Mouse (Mus musculus) adipocyte (in vitro differentiated cells): ENCODE results near the gene Glis3.

Source experiments
- DNase-seq: peaks from one replicate; pipeline ENCODE4 v3.0.0-alpha.2; 2016; ENCODE audit warnings: low spot score

The Glis3 gene

DNA sequence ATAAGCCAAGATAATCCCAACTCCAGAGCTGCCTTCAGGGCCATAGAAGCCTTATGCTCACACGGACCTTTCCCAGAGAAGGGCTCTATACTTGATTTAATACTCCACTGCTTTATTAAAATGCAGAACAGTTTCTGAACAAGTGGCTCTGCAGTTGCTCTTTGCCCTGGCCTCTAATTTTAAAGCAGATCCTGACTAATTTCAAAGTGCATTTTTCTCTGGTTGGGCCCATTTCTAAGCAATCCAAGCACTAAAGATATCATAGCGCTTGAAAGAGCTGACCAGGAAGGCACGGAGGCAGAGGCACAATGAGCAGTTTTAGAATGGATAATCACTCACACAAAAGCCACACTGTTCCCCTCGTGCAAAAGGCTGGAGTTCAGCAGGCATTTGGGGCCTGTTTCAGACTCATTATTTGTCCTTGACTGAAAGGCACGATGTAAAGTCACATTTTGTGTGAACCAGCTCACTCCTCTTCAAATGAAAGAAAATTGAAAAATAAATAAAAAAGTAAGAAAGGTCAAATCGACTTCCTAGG lies 202.5 kb downstream of the Glis3 start:
- no peak for DNase-seq

DNA sequence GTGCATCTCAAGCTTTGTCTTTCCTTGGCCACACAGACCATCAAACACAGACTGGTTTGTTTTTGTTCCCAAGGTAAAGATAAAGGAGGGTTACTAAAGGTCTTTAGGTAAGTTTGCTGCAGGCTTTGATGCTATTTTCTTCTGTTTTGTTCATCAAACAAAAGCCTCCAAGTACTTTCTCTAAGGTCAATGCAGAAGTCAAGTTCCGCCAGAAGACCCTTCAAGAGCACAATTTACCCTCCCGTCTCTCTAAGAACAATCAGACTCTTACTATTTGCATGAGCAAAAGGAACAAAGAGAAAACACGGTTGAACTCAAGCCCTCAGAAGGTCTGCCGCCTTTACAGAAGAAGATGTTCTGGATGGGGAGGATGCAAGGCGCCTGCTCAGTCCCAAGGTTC lies 206.3 kb downstream of the Glis3 start:
- no peak for DNase-seq

DNA sequence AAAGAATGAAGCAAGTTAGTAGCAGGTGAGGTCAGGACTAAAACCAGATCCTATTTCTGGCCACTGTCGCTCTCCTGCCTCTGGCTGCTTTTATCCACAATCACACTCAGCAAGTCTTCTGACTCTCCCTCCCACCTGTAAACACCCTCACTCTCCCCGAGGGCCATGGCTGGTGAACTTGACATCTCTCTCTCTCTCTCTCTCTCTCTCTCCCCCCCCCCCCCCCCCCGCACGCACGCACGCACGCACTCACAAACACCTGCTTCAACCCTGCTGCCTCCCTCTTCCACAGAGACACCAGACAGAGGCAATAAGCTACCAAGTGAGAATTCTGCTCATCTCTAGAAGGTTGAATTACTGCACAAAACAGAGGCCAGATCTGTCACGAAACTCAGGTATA lies 208.7 kb downstream of the Glis3 start:
- no peak for DNase-seq

DNA sequence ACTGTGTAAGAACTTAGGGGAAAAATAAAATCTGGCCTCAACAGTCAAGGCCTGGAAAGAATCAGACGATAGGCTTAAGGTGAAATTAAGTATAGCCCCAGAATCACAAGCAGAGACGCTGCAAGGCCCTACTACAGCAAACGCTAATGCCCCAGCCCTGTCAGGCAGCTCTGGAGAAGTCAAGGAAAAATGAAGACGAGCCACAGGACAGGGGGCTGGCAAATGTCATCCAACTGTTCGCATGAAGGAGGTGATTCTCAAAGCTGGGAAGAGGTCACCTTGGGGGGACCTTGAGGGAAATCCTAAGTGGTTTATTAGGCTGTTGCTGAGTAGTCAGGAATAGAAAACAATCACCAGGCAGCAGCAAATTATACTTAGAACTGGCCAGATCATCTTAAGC lies 214.1 kb downstream of the Glis3 start:
- no peak for DNase-seq

DNA sequence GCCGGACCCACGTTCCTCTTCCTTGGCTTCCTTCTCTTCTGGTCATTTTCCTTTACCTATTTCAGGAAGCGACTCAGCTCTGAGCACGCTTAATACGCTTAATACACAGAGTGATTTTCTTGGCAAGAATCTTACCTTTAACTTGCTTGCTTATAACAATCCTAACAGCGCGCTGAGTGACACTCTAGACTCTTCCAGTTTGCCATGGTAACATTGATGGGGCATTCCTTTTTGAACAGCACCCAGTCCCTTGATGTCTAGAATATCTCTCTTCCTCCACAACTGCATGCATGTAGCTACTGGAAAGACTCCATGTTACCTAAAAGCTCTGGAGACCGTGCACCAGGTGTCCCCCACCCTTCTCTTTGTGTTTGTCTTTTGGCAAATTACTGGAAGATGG lies 225.5 kb downstream of the Glis3 start:
- DNase-seq = no peak

DNA sequence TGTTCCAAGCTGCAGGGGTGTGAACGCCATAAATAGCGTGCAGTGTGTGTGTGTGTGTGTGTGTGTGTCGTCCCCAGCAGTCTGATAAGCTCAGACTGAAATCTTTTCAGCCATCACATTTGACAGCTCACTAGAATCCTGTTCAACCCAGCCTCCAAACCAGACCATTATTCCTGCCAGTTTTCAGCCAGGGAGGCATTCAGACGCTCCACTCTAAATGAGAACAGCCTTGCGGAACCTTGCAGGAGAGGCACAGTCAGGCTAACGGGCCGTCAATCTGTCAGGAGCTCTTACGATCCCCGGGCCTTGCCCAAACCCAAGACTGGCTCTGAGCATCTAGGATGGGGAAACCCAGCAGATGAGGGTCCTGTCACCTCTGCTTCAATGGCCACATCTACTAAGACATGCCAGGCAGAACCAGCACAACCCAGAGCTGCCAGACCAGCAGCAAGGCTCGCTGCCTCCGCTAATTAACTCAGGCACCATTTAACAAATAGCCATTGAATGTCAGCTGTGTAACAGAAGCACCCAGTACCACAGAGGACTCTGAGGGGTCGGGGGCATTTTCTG lies 226.8 kb downstream of the Glis3 start:
- DNase-seq = no peak

DNA sequence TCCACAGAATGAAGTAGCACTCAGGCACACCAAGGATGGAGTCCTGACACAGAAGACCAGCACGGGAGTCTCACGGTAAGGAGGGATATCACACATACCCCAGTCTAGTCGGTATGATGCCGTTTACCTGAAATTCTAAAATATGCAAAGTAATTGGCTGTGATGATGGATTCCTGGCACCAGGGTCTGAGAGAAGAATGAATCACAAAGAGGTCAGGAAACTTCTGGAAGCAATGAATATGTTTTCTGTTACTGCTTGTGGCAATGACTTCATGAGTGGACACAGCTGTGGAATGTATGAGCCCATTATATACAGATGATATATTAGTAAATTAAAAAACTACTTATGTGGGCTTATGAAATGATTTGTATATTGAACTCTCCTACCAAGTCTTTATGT lies 231.1 kb downstream of the Glis3 start:
- no peak for DNase-seq

DNA sequence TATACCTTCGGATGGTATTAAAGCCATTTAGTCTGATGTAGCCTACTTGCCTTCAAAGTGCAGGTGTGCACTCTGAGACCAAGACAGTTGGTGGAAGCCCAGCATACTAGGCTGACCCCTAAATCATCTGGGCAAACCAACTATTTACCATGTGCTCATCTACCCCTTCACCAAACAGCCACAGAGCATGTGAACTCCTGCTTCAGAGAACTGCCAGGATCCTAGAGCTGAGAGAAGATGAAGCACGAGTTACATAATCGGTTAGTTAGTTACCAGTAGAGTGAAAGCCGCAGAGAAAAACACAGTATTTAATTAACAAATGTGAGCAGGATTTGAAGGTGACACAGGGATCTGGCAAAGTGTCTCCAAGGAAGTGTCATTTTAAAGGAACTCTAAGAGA lies 237.7 kb downstream of the Glis3 start:
- no peak for DNase-seq

DNA sequence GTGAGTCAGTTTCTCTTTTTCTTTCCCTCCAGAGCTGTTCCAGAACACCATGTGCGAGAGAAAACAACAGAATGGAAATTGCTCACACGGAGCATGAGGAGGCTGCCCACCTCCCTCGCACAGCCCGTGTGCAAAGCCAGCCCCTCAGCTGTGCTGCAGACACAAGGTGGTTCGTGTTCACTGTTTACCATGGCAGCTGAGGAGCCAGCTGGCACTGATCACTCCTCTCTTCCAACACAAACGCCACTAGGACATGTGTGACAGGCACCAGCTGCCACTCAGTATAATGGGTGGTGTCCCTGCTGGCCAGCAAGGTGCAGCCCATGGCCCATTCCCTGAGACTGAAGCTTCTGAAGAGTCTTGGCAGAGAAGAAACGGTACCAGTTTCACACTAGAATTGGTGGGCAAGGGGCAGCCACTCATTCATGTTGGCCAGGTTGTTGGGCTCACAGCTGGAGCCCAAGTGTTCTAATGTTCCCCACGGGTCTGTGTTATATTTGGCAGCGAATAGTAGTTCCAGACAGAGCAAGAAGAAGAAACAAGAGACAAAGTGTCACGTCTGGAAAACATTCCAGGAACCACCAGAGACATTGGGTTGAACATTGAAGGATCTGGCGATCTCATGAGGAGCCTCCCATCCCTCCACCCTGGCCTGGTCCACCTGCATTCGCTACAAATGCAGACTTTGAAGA lies 243.3 kb downstream of the Glis3 start:
- peak; percentile 48 for DNase-seq

DNA sequence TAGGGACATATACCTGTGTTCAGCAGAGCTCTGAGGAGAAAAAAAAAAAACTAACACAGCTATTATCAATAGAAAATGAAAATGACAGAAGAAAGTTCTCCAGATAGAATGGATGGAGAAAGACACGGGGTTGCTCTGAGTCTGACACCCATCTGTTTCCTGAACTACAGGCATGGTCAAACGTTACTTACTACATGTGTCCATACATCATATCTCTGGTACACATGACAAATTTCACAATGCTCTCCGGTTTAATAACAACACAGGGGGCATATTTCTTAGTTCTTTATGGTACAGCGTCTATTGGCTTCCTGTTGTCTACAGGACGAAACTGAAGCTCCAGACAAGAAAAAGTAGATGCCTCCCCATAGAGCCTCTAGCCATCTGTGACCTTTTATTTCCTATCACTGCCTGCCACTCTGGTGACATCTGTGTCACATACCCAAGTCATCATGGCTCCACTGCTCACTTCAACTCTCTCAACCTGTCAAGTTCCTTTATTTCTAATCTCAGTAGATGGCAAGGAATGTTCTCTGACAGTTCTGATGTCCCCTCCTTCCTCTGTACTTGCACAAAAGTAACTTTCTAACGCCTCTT lies 251.6 kb downstream of the Glis3 start:
- DNase-seq = no peak

DNA sequence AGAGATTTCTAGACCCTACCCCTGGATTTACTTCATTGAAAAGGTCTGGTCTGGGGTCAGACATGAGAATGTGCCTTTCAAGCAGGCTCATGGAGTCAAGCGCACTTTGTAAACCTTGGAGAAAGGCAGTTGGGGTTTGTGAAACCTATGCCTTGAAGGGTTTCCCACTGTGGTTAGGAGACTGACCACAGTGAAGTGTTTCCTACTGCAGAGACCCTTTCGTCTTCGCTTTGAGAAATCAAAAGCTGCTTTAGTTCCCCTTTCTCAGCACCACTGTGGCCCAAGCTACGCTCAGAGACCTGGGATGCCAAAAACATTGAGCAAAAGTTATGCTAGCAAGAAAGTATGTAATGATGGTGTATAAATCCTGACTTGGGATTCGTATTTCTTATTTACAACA lies 255.7 kb downstream of the Glis3 start:
- no peak for DNase-seq

DNA sequence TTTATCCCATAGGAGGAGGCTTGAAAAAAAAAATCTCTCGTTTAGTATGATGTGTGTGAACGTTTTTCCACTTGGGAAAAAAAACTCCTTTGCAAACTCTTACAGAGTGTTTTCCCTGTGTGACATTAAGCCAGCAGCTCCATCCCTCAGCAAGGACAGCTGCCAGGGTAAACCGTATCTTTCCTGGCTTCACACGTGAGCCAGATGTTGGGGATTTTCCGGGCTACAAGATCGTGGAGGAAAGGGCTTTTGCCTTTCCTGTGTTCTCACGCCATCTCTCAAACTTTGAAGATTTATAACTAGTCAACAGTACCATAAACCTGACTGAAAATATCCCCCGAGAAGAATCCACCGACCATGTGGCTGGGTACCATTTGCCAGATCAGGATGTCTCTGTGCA lies 256.9 kb downstream of the Glis3 start:
- DNase-seq = no peak

DNA sequence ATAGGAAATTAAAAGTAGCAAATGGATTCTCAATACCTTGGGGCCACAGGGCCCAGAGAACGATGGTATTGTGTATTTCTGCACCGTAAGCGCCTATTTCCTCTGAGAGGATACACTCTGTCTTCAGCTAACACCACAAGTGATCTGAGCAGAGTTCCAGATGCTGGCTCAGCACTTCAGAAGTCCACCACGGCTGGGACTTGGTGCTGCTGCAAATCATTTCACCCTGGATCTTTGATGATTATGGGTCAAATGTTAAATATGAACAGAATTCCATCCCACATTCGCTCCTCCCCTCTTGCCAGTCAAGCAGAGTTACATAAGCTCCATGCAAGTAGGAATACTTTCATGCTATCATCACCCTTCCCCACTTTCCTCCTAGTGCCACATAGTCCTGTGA lies 263.8 kb downstream of the Glis3 start:
- DNase-seq = no peak

DNA sequence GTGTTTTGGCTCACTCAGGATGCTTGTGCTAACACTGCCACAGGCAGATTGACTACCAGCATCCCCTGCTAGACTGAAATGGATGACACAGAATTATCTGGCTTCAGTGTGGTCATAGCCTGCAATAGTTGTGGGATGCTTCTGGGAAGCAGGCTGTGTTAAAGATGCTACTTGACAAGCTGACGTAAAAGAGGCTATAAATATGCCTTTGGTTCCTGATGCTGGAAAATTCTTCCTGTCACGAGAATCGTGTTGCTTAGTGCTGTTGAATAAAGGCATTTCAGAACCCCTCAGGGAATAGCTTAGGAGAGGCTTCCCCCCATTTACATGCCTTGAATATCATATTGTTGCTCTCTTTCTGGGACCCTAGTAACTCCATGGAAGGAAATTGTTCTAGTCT lies 271.1 kb downstream of the Glis3 start:
- no peak for DNase-seq

DNA sequence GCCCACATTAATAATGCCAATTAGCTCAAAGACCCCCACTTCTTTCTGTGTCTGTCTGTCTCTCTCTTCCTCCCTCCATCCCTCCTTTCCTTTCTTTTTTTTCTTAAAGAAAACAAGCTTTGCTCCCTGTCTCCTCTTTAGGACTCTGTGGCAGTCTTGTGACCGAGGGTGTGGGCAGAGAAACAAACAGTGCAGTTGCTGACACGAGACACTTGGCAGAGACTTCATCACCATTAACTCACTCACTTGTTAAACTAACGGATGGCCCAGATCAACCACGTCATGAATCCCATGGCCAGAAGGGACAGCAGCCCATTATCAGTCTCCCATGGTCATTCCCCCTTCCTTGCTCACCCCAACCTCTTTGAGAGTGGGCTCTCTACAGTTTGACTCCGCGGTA lies 276.9 kb downstream of the Glis3 start:
- DNase-seq = no peak

DNA sequence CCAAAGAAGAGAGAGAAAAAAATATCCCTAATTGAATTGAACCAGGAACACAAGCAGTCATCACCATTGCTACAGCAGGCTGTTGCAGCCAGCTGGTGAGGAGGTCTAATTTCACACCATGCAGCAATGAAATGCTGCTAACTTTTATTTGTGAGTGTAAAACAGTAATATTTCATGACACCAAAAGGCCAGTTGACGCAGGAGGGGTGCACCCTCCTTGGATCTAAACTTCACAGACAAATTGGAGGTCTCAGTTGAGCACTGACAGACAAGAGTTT lies 284.4 kb downstream of the Glis3 start:
- DNase-seq = no peak

DNA sequence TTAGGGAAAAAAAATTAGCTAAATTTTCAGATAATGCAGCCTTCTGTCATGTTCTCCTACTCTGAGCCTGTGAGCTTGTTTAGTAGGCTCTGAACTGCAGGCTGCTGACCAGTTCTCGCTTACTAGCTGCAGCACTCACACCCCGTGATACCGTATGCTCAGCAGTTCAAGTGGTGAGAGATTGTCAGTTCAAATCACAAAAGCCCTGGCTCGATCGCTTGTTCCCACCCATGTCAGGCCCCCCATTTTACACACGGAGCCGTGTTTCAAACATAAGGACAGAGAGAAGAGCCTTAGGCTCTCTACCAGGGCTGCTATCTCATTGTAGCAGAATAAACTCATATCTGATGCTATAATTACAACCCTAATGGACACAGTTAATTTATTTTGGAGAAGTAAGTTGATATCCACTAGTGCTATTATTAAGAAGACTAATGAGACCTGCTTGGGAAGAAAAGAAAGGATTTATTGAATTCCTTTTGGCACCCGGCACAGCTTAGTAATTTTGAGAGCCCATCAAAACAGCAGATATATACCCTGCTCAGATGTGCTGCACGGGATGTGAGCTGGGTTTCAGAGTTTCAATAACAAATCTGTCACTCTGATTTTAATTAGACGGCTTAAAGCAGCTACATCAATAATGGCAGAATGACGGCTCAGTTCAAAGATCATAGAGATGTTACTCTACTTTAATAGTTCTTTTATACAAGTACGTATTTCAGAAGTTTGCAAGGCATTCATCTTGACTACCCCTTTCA lies 284.9 kb downstream of the Glis3 start:
- no peak for DNase-seq

DNA sequence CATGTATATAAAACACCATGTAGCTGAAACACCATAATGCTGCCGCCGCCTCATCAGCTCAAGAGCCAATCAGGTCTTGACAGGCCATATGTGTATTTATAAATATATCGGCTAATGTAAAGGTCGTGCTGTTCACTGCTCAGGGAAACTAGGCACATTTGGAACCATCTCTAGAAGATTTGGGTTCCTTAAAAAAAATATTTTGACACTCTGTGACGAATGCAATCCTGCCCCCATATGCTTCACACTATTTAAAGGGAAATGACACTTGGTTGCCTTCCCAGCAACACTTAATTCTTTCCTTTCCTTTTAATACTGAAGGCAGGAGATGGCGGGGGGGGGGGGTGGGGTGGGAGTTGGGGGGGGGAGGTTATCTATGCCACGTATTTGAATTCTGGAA lies 286.1 kb downstream of the Glis3 start:
- no peak for DNase-seq

DNA sequence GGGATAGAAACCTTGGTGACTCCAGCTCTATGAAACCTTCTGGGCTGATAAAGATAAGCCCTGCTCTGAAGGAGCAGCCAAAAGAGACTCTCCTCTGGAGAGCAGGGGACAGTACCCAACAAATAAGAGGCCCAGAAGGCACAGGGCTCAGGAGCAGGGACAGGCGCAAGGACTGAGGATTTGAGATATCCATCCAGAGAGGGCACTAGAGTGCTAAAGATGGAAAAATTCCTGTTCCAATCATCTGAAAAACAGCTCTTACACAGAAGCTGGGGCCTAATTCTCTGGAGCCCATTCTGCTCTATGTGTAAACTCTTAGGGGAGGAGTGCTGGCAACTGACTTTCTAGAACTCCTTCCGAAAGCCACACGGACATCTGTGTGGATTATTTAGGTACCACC lies 287.0 kb downstream of the Glis3 start:
- peak; percentile 56 for DNase-seq

DNA sequence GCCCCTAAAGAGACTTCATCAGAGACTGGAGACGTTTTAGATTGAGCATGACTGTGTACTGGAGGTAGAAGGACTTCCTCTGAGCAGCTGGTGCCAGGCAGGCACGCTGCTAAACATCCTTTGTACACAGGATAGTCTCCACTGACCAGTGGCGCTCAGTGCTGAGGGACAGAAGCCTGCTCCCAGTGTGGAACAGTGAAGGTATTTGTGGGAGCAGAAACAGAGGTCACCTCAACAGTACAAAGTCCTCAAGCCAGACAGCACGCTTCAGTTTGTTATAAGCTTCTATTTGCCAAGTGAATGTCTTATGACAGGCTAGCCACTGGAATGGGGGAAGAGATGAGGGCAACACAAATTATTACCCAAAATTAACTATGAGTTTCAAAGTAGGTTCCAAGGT lies 289.0 kb downstream of the Glis3 start:
- DNase-seq = no peak

DNA sequence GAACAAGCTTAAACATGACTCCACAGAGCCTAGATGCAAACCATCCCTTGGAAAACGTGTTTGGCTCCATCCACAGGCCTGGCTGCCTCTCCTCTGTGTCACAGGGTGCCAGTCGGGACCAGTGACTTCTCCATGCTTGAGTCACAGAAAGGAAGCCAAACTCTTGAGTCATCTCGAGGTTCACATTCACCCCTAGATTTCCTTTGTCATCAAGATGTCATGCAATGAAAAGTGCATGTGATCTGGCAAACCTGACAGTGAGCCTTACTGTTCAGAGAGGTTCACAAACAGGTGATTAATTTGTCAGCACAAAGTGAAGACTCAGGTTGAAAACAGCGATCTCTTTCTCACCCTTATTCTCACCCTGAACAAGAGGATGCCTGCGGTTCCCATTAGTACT lies 290.7 kb downstream of the Glis3 start:
- peak; percentile 69 for DNase-seq

DNA sequence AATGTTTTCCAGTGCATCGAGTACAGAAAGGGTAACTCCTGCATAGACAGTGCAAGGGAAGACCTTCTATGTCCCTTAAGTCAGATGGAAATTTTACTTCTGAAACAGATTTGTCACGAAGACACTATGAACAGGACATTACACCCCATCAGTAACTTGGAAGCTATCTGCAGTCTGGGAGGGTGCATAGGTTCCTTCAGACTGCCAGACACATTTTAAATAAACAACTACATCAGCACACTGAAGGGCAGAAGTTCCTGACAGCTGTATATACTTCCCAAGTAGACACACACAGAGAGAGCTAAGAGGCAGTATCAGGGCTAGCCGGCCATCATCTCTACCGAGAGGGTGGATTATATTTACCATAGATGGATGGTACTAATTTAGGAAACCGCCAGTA lies 296.5 kb downstream of the Glis3 start:
- no peak for DNase-seq
